Mouse (Mus musculus): ENCODE data around the gene Rbm5.

GRCm38 (mm10) chr9:107727041-107727440 lies 43.8 kb downstream of the Rbm5 start:
- no peak for TF ChIP-seq CTCF (IDR thresholded peaks at IDR 0.05; ENCODE audit: low read depth, low read length)
- no peak for TF ChIP-seq POLR2A (IDR thresholded peaks at IDR 0.05; ENCODE audit: insufficient read depth, low read length)
